Mouse (Mus musculus) fibroblast of lung, adult 2 months (primary cell): ENCODE data around the gene Olfr314.
"Not testable (repeated sequence)": the region's sequence is repeated elsewhere in the genome, so short reads cannot be mapped to it uniquely, and the experiment has no call there.

Experiments
- DNase-seq: peaks from one replicate; pipeline ENCODE4 v3.0.0-alpha.2; 2011; ENCODE audit warnings: low read depth

Gene Olfr314

DNA sequence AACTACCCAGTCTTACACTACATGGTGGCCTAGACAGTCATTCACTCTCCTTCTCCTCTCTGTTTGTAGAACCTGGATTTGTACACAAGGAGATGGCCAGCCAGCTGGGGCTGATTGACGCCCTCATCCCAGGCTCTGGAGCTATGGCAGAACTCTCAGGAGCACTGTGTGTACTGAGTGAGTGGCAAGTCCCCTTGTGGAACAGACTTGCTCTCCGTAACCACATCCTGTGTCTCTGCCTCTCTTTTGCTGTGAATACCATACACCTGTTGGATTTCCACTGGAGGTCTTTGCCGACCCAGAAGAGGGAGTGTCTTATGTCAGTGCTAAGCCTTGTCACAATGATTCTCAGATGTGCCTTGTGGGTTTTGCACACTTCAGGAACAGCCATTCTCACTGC is 49.8 kb downstream of the Olfr314 start:
- DNase-seq: not testable (repeated sequence)
